16 mouse cellular contexts compared by ENCODE assay signal in the genomic region with DNA sequence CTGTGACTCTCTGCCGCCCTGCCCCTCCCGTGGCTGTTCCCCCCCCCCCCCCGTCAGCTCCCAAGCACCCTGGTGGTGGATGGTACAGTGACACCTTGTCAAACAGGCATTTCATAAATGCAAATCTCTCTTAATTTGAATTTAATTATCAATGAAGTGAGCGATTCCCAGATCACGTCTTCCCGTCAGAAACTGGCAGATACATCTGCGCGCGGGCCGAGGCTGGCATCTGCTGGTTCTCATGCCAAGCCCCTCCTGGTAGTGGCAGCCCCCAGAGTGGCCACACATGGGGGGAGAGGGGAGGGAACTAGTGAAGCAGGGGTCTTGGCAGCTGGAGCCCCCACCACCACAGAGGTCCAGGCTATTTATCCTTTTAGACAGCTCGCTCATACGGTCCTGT.
"Had no signal": no experiment of that assay in that cellular context is flagged by ENCODE, and none has a peak within 500 bp of the region (broad histone marks: within the 10 kb centered on the region; RNA-seq: fewer than 3 reads in every experiment).

No protein-coding gene starts in this region.

- H3K4me3 ChIP-seq: layer of hippocampus, adult 2 months; limb, embryonic 12.5 days; liver, embryonic 13.5 days; lung, embryonic 15.5 days; midbrain, embryonic 12.5 days; neural tube, embryonic 13.5 days had no signal

- DNase-seq: kidney, postnatal 10 days; kidney, postnatal 4 days; liver; liver, embryonic 13.5 days; liver, postnatal 0 days; lung, postnatal 14 days; retina, postnatal 1 day; right cerebral cortex, postnatal 4 days; spleen, adult 18-20 months; thymus, adult 18-20 months; thymus, postnatal 14 days had no signal

- ATAC-seq: liver, postnatal 0 days had no signal

- H3K36me3 ChIP-seq: limb, embryonic 12.5 days; liver, embryonic 13.5 days; lung, embryonic 15.5 days; midbrain, embryonic 12.5 days; neural tube, embryonic 13.5 days had no signal

- H3K27ac ChIP-seq: layer of hippocampus, adult 2 months; limb, embryonic 12.5 days; liver, embryonic 13.5 days; lung, embryonic 15.5 days; midbrain, embryonic 12.5 days; neural tube, embryonic 13.5 days had no signal

- H3K27me3 ChIP-seq: liver, embryonic 13.5 days; lung, embryonic 15.5 days; midbrain, embryonic 12.5 days had no signal

- H3K4me1 ChIP-seq: liver, embryonic 13.5 days had no signal

- H3K4me2 ChIP-seq: limb, embryonic 12.5 days; liver, embryonic 13.5 days; lung, embryonic 15.5 days; midbrain, embryonic 12.5 days; neural tube, embryonic 13.5 days had no signal

- H3K9ac ChIP-seq: limb, embryonic 12.5 days; liver, embryonic 13.5 days; liver, postnatal 0 days; lung, embryonic 15.5 days; midbrain, embryonic 12.5 days; neural tube, embryonic 13.5 days had no signal

- H3K9me3 ChIP-seq: limb, embryonic 12.5 days; liver, embryonic 13.5 days; lung, embryonic 15.5 days; midbrain, embryonic 12.5 days; neural tube, embryonic 13.5 days had no signal
